Mouse (Mus musculus) brain, adult 2 months (tissue): ENCODE results near the gene Dapk1.

ENCODE experiments used
- DNase-seq: peaks from one replicate; pipeline ENCODE4 v3.0.0; 2011; ENCODE audit warnings: low read depth, low spot score

Gene Dapk1

GRCm38 (mm10) chr13:60616036-60616435, 14.3 kb downstream of the Dapk1 start:
- no peak for DNase-seq

- no peak for DNase-seq
Measured at GRCm38 (mm10) chr13:60618287-60618686, 16.5 kb downstream of the Dapk1 start.

- DNase-seq: no peak
Measured at GRCm38 (mm10) chr13:60619723-60620122, 18.0 kb downstream of the Dapk1 start.

- DNase-seq: peak; percentile 55
Measured at GRCm38 (mm10) chr13:60621411-60621965, 19.7 kb downstream of the Dapk1 start.

- no peak for DNase-seq
Measured at GRCm38 (mm10) chr13:60625581-60625980, 23.8 kb downstream of the Dapk1 start.

GRCm38 (mm10) chr13:60627843-60628656, 26.3 kb downstream of the Dapk1 start:
- DNase-seq: peak; percentile 53

GRCm38 (mm10) chr13:60628657-60628950, 26.9 kb downstream of the Dapk1 start:
- DNase-seq: no peak

- DNase-seq: peak; percentile 67
Measured at GRCm38 (mm10) chr13:60629419-60629818, 27.7 kb downstream of the Dapk1 start.

GRCm38 (mm10) chr13:60633945-60634344, 32.2 kb downstream of the Dapk1 start:
- DNase-seq: peak; percentile 65

- DNase-seq: no peak
Measured at GRCm38 (mm10) chr13:60635636-60636035, 33.9 kb downstream of the Dapk1 start.

- DNase-seq: peak; percentile 74
Measured at GRCm38 (mm10) chr13:60639482-60640055, 37.8 kb downstream of the Dapk1 start.

GRCm38 (mm10) chr13:60640420-60640819, 38.7 kb downstream of the Dapk1 start:
- DNase-seq: peak; percentile 72

- no peak for DNase-seq
Measured at GRCm38 (mm10) chr13:60644457-60644889, 42.7 kb downstream of the Dapk1 start.

GRCm38 (mm10) chr13:60646791-60647190, 45.0 kb downstream of the Dapk1 start:
- DNase-seq: no peak

GRCm38 (mm10) chr13:60648350-60648749, 46.6 kb downstream of the Dapk1 start:
- DNase-seq: no peak

GRCm38 (mm10) chr13:60650000-60650399, 48.3 kb downstream of the Dapk1 start:
- DNase-seq: no peak

- DNase-seq: no peak
Measured at GRCm38 (mm10) chr13:60654017-60654565, 52.3 kb downstream of the Dapk1 start.

GRCm38 (mm10) chr13:60655246-60655645, 53.5 kb downstream of the Dapk1 start:
- no peak for DNase-seq

- no peak for DNase-seq
Measured at GRCm38 (mm10) chr13:60659600-60659999, 57.9 kb downstream of the Dapk1 start.

- DNase-seq: no peak
Measured at GRCm38 (mm10) chr13:60660056-60660455, 58.3 kb downstream of the Dapk1 start.

- DNase-seq: no peak
Measured at GRCm38 (mm10) chr13:60660711-60661261, 59.0 kb downstream of the Dapk1 start.

GRCm38 (mm10) chr13:60662493-60663177, 60.9 kb downstream of the Dapk1 start:
- no peak for DNase-seq
